Mouse (Mus musculus) heart, adult 18-20 months (tissue): ENCODE measurements at regions not wholly inside any gene's neighbourhood (a gene's known extent, or its start where the extent isn't known, plus 50 kb on each side); places are given as distances from the start of the nearest gene placed in this dataset.

Source experiments
- DNase-seq, 2 experiments: peaks; one replicate each; pipeline ENCODE4 v3.0.0; 2021 to 2022; ENCODE audit warnings: mixed read lengths in 1 of 2

- no peak for DNase-seq
Observed at GRCm38 (mm10) chr15:95714408-95714807, 58.6 kb upstream of the Dbx2 start.

- DNase-seq, result no peak
Observed at GRCm38 (mm10) chr15:95715941-95716340, 60.2 kb upstream of the Dbx2 start.

- no peak for DNase-seq
Observed at GRCm38 (mm10) chr15:95723699-95724098, 66.9 kb upstream of the Ano6 start.

GRCm38 (mm10) chr15:95725866-95726265, 64.8 kb upstream of the Ano6 start:
- peak; percentile 51 to 70 for DNase-seq

GRCm38 (mm10) chr15:95726516-95726915, 64.1 kb upstream of the Ano6 start:
- peak; percentile 57 to 59 for DNase-seq

- no peak for DNase-seq
Observed at GRCm38 (mm10) chr15:95735746-95736145, 54.9 kb upstream of the Ano6 start.
